Mouse (Mus musculus): ENCODE measurements around the gene Prkca.

DNA sequence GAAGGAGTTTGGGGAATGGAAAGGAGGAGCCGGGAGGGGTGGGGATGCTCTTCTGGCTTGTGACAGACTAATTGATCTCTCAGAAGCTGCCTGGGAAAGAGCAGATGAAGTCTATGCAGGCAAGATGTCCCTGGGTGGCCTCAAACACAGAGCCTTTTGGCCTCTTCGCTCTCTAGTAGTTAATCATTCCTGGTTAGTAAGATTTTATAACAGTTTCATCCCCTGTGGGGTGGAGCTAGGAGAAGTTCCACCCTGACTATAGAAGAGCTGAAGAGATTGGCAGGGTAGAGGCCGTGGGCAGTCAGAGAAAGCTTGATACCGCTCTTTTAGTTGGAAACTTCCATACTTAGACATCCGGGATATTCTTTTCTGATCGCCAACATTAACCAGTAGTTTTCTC is 15.2 kb upstream of the Prkca start:
- TF ChIP-seq POLR2A (IDR thresholded peaks at IDR 0.05; ENCODE audit: insufficient read depth, low read depth, low read length) (no peak), CTCF (IDR thresholded peaks at IDR 0.05) (no peak)

Measured in heart, adult 2 months (tissue).